Mouse (Mus musculus): ENCODE data around the gene Usp31. TPM values are rescaled to one million over a fixed set of nuclear protein-coding genes. Genes with fewer than 3 reads are reported as not detected.

Usp31 gene
- polyA plus RNA-seq, 1 experiment from 2014 or later: 2.5 TPM

DNA sequence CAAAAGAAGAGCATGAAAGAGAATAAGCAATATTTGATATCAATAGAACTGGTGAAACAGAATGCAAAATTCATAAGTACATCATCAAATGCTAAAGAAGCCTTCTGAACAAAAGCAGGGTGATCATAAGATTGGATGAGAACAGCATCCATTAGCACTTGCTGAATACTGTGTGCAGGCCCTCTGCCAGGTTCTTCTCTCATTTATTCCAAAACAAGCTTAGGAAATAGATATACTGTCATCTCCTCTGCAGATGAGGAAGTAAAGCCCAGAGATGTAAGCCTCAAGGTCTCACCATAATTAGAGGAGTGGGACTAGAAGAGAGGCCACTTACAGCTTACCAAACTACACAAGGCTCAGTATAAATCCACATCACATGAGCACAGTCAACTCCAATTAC, 7.8 kb downstream of the Usp31 start:
- DNase-seq (ENCODE audit: low spot score): no peak
- Histone ChIP-seq H3K9me3 (replicated peaks) (no peaks in the 10 kb centered on the region), H3K27ac (replicated peaks) (no peak overlapping the region), H3K4me3 (no peak overlapping the region), H3K4me1 (peaks cover 19% of the 10 kb centered on the region), H3K27me3 (ENCODE audit: low read depth, poor library complexity, severe bottlenecking) (no peaks in the 10 kb centered on the region), H3K36me3 (peaks cover 13% of the 10 kb centered on the region; the same call in 1 of the 2 replicates)

DNA sequence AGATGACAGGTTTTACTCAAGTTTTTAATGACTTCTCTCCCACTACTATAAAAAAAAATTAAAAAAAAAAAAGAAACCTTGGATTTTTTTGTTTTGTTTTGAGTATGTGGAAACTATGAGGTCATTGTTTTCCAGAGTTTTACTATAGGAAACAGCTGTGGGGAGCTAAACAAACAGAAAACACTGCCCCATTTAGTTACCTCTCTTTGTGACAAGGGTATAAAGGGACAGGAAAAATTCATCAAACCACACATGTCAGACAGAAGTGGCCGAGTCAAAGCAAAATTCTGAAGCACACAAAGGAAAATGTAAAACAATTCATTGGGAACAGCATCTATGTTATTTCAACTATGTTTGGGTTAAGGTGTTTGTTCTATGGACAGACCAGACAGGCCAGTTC, 9.5 kb downstream of the Usp31 start:
- Histone ChIP-seq H3K27me3 (ENCODE audit: low read depth, poor library complexity, severe bottlenecking) (no peaks in the 10 kb centered on the region), H3K36me3 (0 out of 2 replicates have a peak, but pooled peaks cover 4% of the 10 kb centered on the region), H3K9me3 (replicated peaks) (no peaks in the 10 kb centered on the region), H3K4me1 (peaks cover 8% of the 10 kb centered on the region), H3K27ac (replicated peaks) (no peak overlapping the region), H3K4me3 (no peak overlapping the region)
- WGBS: 82% methylated on average over 1 of the region's 1 CpGs
- no peak for DNase-seq (ENCODE audit: low spot score)

DNA sequence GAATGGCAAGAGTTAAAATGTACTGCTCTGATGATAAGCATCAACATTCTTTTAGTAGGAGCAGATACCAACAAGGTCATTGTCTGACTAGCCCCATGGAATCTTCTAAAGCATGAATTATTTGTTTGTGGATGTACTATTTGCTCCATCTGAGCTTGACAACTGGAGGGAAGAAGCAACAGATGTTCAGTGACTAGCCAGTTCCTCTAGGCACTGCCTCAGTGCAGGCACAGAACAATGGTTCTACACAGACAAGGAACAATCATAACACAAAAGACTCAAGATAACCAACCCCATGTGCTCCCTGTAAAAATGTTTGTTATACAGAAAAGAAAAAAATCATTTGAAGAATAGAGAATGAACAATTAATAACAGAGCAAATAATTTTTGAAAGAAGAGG, 9.9 kb downstream of the Usp31 start:
- Histone ChIP-seq H3K27me3 (ENCODE audit: low read depth, poor library complexity, severe bottlenecking) (no peaks in the 10 kb centered on the region), H3K36me3 (0 out of 2 replicates have a peak, but pooled peaks cover 4% of the 10 kb centered on the region), H3K27ac (replicated peaks) (no peak overlapping the region), H3K4me1 (peaks cover 8% of the 10 kb centered on the region), H3K9me3 (replicated peaks) (no peaks in the 10 kb centered on the region), H3K4me3 (no peak overlapping the region)
- no peak for DNase-seq (ENCODE audit: low spot score)

DNA sequence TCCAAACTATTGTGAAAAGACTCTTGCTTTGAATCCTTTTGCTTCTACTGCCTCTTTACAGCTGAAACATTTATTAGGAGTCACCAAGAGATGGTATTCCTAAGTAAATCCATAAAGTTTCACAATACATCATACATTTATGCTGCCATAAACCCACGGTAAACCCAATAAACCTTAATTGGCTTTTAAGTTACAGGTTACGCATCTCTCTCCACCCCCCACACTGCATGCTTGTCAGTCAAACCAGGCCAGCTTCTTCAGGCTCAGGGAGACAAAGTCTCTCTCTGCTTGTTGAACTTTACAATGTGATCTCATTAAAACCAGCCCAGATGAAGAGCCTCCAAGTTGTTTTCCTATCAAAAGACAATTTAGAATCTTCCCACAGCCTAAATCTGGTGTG, 15.2 kb downstream of the Usp31 start:
- Histone ChIP-seq H3K36me3 (no peaks in the 10 kb centered on the region), H3K27ac (replicated peaks) (no peak overlapping the region), H3K9me3 (replicated peaks) (no peaks in the 10 kb centered on the region), H3K4me3 (no peak overlapping the region), H3K27me3 (ENCODE audit: low read depth, poor library complexity, severe bottlenecking) (no peaks in the 10 kb centered on the region), H3K4me1 (no peaks in the 10 kb centered on the region)
- 89% methylated on average over 2 of the region's 2 CpGs for WGBS
- DNase-seq (ENCODE audit: low spot score): no peak

DNA sequence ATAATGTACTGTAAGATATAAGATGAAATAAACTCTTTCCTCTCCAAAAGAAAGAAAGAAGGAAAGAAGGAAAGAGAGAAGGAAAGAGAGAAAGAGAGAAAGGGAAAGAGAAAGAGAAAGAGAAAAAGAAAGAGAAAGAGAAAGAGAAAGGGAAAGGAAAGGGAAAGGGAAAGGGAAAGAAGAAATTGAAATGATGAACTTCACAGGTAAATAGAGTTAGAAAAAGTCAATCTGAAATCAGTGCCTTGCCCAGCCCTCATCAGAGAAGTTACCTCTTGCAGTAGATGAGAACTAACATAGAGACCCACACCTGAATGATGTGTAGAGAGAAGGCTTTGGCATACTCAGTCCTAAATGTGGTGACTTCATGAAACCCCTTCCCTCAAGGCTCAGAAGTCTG, 17.7 kb downstream of the Usp31 start:
- no peaks in the 10 kb centered on the region for H3K4me1 ChIP-seq
- H3K27me3 ChIP-seq (ENCODE audit: low read depth, poor library complexity, severe bottlenecking): no peaks in the 10 kb centered on the region
- peaks cover 3% of the 10 kb centered on the region; the same call in 1 of the 2 replicates for H3K36me3 ChIP-seq
- no peak for DNase-seq (ENCODE audit: low spot score)
- H3K4me3 ChIP-seq: no peak overlapping the region
- H3K9me3 ChIP-seq (replicated peaks): no peaks in the 10 kb centered on the region
- H3K27ac ChIP-seq (replicated peaks): no peak overlapping the region

DNA sequence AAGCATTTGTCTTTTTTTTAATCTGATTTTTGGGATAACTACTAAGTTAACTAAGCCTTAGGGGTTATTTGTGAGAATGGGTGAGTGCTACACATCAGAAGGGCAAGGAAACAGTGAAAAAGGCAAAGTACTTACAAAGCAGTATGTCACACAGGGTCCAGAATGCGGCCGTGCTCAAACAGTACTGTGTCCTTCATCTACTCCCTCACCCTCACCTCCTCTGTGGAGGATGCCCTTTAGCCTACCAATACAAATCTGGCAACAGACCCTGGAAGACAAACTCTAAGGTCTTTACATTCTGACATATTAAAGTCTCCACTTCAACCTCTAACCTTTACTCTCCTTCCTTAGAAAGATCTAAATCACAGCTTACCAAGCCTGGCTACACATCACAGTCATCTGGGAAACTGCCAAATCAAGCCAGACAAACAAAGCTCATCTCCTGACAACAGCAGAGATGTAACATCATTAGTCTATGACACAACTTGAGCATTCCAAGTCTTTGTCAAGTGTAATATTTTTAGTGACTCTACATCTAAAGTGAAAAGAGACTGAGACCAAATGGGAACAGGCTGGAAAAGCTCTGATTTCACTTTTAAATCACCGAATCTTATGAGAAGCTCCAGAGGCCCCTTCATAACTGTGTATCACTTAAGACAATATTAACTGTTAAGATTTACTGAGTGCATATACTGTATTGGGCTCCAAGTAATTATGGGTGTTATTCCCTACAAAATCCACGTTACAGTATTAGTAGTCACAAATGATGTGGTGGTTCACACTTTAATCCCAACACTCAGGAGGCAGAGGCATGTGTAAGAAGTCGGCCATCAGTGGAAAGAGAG, 21.7 kb downstream of the Usp31 start:
- Histone ChIP-seq H3K9me3 (replicated peaks) (no peaks in the 10 kb centered on the region), H3K27me3 (ENCODE audit: low read depth, poor library complexity, severe bottlenecking) (no peaks in the 10 kb centered on the region), H3K27ac (replicated peaks) (no peak overlapping the region), H3K4me1 (no peaks in the 10 kb centered on the region), H3K4me3 (no peak overlapping the region), H3K36me3 (peaks cover 3% of the 10 kb centered on the region; the same call in 1 of the 2 replicates)
- DNase-seq (ENCODE audit: low spot score): no peak
- WGBS: 95% methylated on average over 5 of the region's 5 CpGs

DNA sequence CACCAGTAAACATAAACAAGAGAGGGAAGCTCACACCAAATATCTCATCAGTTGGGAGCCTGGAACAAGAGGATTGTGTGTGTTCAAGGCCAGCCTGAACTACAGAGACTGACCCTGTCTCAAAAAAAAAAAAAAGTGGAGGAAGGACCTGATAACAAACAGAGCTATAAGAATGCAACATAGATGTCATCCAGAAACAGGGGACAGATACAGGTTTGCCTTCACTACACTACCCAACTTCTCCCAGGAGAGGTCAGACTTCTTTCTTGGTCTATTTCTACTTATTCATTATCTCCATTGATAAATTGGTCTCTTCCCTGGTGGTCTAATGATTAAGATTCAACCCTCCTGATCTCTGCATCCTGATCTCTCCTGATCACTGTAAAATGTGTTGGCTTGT, 25.9 kb downstream of the Usp31 start:
- DNase-seq (ENCODE audit: low spot score): no peak
- no peaks in the 10 kb centered on the region for H3K27me3 ChIP-seq (ENCODE audit: low read depth, poor library complexity, severe bottlenecking)

DNA sequence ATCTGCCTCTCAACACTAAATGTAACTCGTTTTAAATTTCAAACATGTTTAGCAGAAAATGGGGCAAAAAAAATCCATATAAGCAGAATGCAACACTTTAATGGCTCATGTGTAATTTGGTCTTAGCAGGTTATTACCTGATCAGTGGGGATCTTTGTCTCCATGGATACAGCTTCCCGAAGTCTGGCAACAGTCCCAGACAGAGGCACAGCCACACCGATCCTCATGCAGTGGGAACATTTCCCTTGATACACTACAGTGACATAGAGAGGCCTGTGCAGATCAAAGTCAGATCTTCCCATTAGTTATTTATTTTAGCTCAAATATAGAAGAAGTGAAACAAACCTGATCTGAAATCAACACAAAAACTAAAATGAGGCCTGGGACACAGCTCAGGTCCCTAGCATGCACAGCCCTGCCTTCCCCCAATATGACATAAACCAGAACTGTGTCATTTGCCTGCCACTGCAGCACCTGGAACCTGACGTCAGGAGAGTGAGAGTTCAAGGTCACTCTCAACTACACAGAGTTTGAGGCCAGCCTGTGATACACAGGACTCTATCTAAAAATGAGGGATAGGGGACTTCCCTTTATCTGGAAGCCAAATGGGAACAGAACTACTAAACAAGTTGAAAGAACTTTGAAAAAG, 29.8 kb downstream of the Usp31 start:
- Histone ChIP-seq H3K4me3 (no peak overlapping the region), H3K27me3 (ENCODE audit: low read depth, poor library complexity, severe bottlenecking) (no peaks in the 10 kb centered on the region), H3K9me3 (replicated peaks) (no peaks in the 10 kb centered on the region), H3K27ac (replicated peaks) (no peak overlapping the region), H3K36me3 (peaks cover 57% of the 10 kb centered on the region), H3K4me1 (no peaks in the 10 kb centered on the region)
- 87% methylated on average over 4 of the region's 4 CpGs for WGBS
- DNase-seq (ENCODE audit: low spot score): no peak

More for the DNA sequence above, 25.9 kb downstream of the Usp31 start:
- Histone ChIP-seq H3K36me3 (peaks cover 29% of the 10 kb centered on the region), H3K4me1 (no peaks in the 10 kb centered on the region), H3K9me3 (replicated peaks) (no peaks in the 10 kb centered on the region), H3K4me3 (no peak overlapping the region), H3K27ac (replicated peaks) (no peak overlapping the region)

DNA sequence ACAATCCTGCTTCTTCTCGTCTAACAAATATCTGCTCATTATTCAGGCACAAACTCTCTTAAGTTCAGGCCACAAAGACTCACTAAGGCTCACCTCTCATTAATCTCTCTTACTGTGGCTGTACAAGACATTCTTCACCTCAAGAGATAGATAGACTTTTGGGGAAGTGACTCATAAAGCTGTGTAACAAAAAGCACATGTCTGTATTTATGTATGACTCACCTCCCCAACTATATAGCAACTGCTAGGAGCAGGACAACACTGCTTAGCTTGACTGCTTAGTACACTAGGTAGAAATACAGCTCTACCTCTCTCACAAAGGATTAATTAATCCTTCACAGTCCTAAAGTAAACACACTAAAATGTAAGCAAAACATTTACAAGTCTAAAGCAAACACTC, 46.3 kb downstream of the Usp31 start:
- Histone ChIP-seq H3K27ac (replicated peaks) (no peak overlapping the region), H3K27me3 (ENCODE audit: low read depth, poor library complexity, severe bottlenecking) (no peaks in the 10 kb centered on the region), H3K4me1 (no peaks in the 10 kb centered on the region), H3K36me3 (peaks cover 88% of the 10 kb centered on the region), H3K9me3 (replicated peaks) (no peaks in the 10 kb centered on the region), H3K4me3 (no peak overlapping the region)
- DNase-seq (ENCODE audit: low spot score): no peak
- WGBS: 85% methylated on average over 1 of the region's 1 CpGs

DNA sequence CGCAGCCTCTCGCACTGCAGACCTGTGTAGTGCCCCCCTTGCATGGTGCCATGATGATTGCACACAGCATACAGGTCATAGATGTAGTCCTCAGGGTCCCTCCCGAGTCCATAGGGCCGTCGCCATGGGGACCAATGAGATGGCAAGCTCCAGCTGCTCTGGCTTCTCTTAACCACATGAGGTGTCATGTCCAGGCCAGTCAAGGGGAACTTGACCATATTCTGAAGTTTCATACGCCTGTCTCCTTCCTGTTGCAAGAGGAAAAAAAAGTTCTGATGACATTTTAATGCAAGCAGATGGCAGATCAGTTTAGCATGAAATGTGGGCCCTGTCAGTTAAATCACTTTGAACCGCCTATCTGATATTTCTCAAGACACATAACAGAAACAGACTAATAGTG, 48.2 kb downstream of the Usp31 start:
- no peaks in the 10 kb centered on the region for H3K9me3 ChIP-seq (replicated peaks)
- H3K4me3 ChIP-seq: no peak overlapping the region
- H3K27ac ChIP-seq (replicated peaks): no peak overlapping the region
- H3K36me3 ChIP-seq: peaks cover 85% of the 10 kb centered on the region
- H3K27me3 ChIP-seq (ENCODE audit: low read depth, poor library complexity, severe bottlenecking): no peaks in the 10 kb centered on the region
- DNase-seq (ENCODE audit: low spot score): no peak
- 88% methylated on average over 7 of the region's 7 CpGs for WGBS
- H3K4me1 ChIP-seq: no peaks in the 10 kb centered on the region

DNA sequence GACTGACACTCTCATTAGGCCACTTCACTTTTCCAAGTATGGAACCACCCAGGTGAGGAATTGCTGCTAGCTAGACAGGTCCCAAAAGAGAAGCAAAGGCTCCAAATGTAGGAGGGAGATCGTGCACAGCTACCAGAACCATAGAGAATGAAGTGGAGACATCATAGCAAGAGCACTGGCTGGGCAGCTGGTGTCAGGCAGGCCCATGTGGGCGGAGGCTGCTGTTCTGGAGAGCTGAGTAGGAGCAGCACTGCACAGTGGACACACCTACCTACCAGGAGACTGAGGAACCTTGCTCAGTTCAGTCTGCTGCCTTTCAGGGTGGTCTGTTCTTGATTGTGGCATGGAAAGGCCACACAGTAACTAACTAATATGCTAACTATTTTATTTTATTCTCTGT, 52.4 kb downstream of the Usp31 start:
- 86% methylated on average over 2 of the region's 2 CpGs for WGBS
- H3K9me3 ChIP-seq (replicated peaks): no peaks in the 10 kb centered on the region
- no peak overlapping the region for H3K4me3 ChIP-seq
- no peak for DNase-seq (ENCODE audit: low spot score)
- no peak overlapping the region for H3K27ac ChIP-seq (replicated peaks)
- no peaks in the 10 kb centered on the region for H3K27me3 ChIP-seq (ENCODE audit: low read depth, poor library complexity, severe bottlenecking)
- H3K4me1 ChIP-seq: no peaks in the 10 kb centered on the region
- H3K36me3 ChIP-seq: peaks cover 78% of the 10 kb centered on the region

DNA sequence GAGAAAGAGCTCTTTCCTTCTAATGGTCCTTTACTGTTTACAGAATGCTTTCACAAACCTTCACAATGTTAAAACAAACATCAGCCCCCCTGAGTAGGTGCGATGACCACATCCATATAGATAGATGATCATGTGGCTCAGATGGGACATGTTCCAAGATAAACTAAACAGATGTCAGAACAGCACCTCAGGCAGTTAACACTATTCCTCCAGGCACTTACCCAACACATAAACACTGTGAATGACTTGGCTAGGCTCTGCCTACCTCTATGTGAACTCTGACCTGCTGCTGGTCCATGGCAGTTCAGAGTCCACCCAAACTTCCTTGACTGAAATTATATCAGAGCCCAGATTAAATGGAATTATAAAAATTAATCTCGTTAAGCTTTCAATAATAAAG, 54.4 kb downstream of the Usp31 start:
- no peaks in the 10 kb centered on the region for H3K27me3 ChIP-seq (ENCODE audit: low read depth, poor library complexity, severe bottlenecking)
- H3K36me3 ChIP-seq: peaks cover 78% of the 10 kb centered on the region
- no peaks in the 10 kb centered on the region for H3K9me3 ChIP-seq (replicated peaks)
- H3K4me3 ChIP-seq: no peak overlapping the region
- WGBS: 93% methylated on average over 2 of the region's 2 CpGs
- no peaks in the 10 kb centered on the region for H3K4me1 ChIP-seq
- DNase-seq (ENCODE audit: low spot score): no peak
- H3K27ac ChIP-seq (replicated peaks): no peak overlapping the region

DNA sequence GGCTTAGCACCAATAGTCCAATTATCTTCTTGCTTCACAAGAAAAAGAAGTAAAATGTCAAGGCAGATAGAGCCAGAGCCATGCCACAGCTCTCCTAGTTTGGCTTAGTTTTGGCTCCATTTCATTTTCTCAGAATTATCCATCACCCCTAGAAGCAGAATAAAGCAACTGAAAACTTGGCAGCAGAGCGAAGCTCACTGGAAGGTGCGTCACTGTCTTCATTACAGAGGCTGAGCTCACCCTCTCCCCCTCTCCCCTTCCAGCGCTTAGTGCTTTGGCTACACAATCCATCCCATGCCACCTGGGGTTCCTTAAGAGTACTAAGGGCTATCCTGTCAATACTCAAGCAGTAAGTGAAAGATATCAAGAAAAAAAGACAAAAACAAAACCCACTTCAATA, 56.3 kb downstream of the Usp31 start:
- WGBS: 92% methylated on average over 3 of the region's 3 CpGs
- Histone ChIP-seq H3K27ac (replicated peaks) (no peak overlapping the region), H3K4me1 (no peaks in the 10 kb centered on the region), H3K9me3 (replicated peaks) (no peaks in the 10 kb centered on the region), H3K27me3 (ENCODE audit: low read depth, poor library complexity, severe bottlenecking) (no peaks in the 10 kb centered on the region), H3K4me3 (no peak overlapping the region), H3K36me3 (peaks cover 76% of the 10 kb centered on the region)
- DNase-seq (ENCODE audit: low spot score): no peak
